ENCODE assay signal across 19 mouse cellular contexts in genomic region chr4:55047266-55047665, GRCm38 (mm10).
DNase-seq lines count a peak whose midpoint lies in the region; ATAC-seq and TF ChIP-seq lines count a peak whose summit lies in the region.
"Had no signal": no experiment of that assay in that cellular context is flagged by ENCODE, and none has a peak within 500 bp of the region (broad histone marks: within the 10 kb centered on the region; RNA-seq: fewer than 3 reads in every experiment).

No protein-coding gene starts in this region.

- no peak for TF ChIP-seq CTCF in lung, embryonic 14.5 days (IDR thresholded peaks at IDR 0.05; ENCODE audit: low read depth)
- TF ChIP-seq CTCF in lung, adult 2 months (IDR thresholded peaks at IDR 0.05; ENCODE audit: insufficient read depth, low read length): no peak

- DNase-seq in lung, embryonic 14.5 days: peak; percentile 21
- DNase-seq in lung, adult 2 months: no peak
- peak; percentile 14 for DNase-seq in urinary bladder, postnatal 14 days (ENCODE audit: low spot score)
- no peak for DNase-seq in urinary bladder, postnatal 25 days (ENCODE audit: low spot score)
- DNase-seq in lung, postnatal 10 days: peak; percentile 45
- DNase-seq in right cerebral cortex, postnatal 25 days: no peak
- DNase-seq: adrenal gland, postnatal 10 days; cerebellum, adult 11-12 months; cerebellum, adult 9-10 months; cerebellum, postnatal 25 days; gastrocnemius, postnatal 14 days; heart, postnatal 36 days had no signal

- H3K27me3 ChIP-seq in lung, embryonic 14.5 days (ENCODE audit: insufficient read depth, low read length): no peaks in the 10 kb centered on the region
- no peaks in the 10 kb centered on the region for H3K27me3 ChIP-seq in midbrain, embryonic 16.5 days (ENCODE audit: control insufficient read depth, insufficient read depth, low read depth, low read length)
- H3K27me3 ChIP-seq: CH12.LX; embryonic facial prominence, embryonic 12.5 days; forebrain, embryonic 15.5 days; heart, embryonic 13.5 days; hindbrain, embryonic 12.5 days had no signal

- peaks cover 25% of the 10 kb centered on the region for H3K36me3 ChIP-seq in lung, embryonic 14.5 days (ENCODE audit: insufficient read depth)
- peaks cover 11% of the 10 kb centered on the region for H3K36me3 ChIP-seq in midbrain, embryonic 16.5 days (ENCODE audit: control insufficient read depth, insufficient read depth, low read length)

- H3K4me3 ChIP-seq in lung, embryonic 14.5 days (ENCODE audit: low read depth, low read length): no peak overlapping the region
- H3K4me3 ChIP-seq in lung, adult 2 months (replicated peaks; ENCODE audit: extremely low read depth, low read depth, low read length): no peak overlapping the region
- no peak overlapping the region for H3K4me3 ChIP-seq in midbrain, embryonic 16.5 days (ENCODE audit: low read depth, low read length)
- H3K4me3 ChIP-seq: embryonic facial prominence, embryonic 12.5 days; forebrain, embryonic 15.5 days; heart, embryonic 13.5 days; hindbrain, embryonic 12.5 days had no signal

- no peak overlapping the region for H3K27ac ChIP-seq in lung, embryonic 14.5 days (ENCODE audit: low read depth)
- no peak overlapping the region for H3K27ac ChIP-seq in midbrain, embryonic 16.5 days (ENCODE audit: low read length)
- H3K27ac ChIP-seq: embryonic facial prominence, embryonic 12.5 days; forebrain, embryonic 15.5 days; heart, embryonic 13.5 days had no signal

- ATAC-seq in lung, embryonic 14.5 days (ENCODE audit: insufficient read depth): no peak
- no peak for ATAC-seq in midbrain, embryonic 16.5 days
- ATAC-seq: forebrain, embryonic 15.5 days; hindbrain, embryonic 16.5 days had no signal

- no peak overlapping the region for H3K4me2 ChIP-seq in lung, embryonic 14.5 days
- no peak overlapping the region for H3K4me2 ChIP-seq in midbrain, embryonic 16.5 days (ENCODE audit: low read length)
- H3K4me2 ChIP-seq: embryonic facial prominence, embryonic 12.5 days; forebrain, embryonic 15.5 days; heart, embryonic 13.5 days; hindbrain, embryonic 12.5 days had no signal

- no peaks in the 10 kb centered on the region for H3K9me3 ChIP-seq in lung, embryonic 14.5 days (ENCODE audit: low read depth, low read length)
- H3K9me3 ChIP-seq in midbrain, embryonic 16.5 days (replicated peaks; ENCODE audit: control insufficient read depth, low read length, poor library complexity, severe bottlenecking): no peaks in the 10 kb centered on the region
- H3K9me3 ChIP-seq: embryonic facial prominence, embryonic 12.5 days; forebrain, embryonic 15.5 days; heart, embryonic 13.5 days; hindbrain, embryonic 12.5 days had no signal

- no peaks in the 10 kb centered on the region for H3K4me1 ChIP-seq in lung, embryonic 14.5 days (ENCODE audit: insufficient read depth)
- no peaks in the 10 kb centered on the region for H3K4me1 ChIP-seq in lung, adult 2 months (ENCODE audit: control insufficient read depth, insufficient read depth, low read length)
- H3K4me1 ChIP-seq in midbrain, embryonic 16.5 days (ENCODE audit: control insufficient read depth, insufficient read depth, low read length): peaks cover 18% of the 10 kb centered on the region

- WGBS in lung, embryonic 14.5 days: 64% methylated on average over 7 of the region's 7 CpGs
- WGBS in lung, adult 2 months: 60% methylated on average over 7 of the region's 7 CpGs
- 78% methylated on average over 7 of the region's 7 CpGs for WGBS in midbrain, embryonic 16.5 days

- H3K9ac ChIP-seq in lung, embryonic 14.5 days: no peak overlapping the region
- H3K9ac ChIP-seq in midbrain, embryonic 16.5 days (ENCODE audit: low read depth, low read length): no peak overlapping the region
- H3K9ac ChIP-seq: embryonic facial prominence, embryonic 12.5 days; forebrain, embryonic 15.5 days; heart, embryonic 13.5 days; hindbrain, embryonic 12.5 days had no signal

- TF ChIP-seq POLR2A in lung, adult 2 months (IDR thresholded peaks at IDR 0.05; ENCODE audit: borderline replicate concordance, extremely low read depth, low read depth, low read length): no peak

Comparison
In these comparisons a context has a peak if more than half of its experiments do, and no peak if none do; other contexts are left out.
1. DNase-seq: peak in lung, embryonic 14.5 days (single experiment), urinary bladder, postnatal 14 days (single experiment) and lung, postnatal 10 days (single experiment); none in lung, adult 2 months (single experiment), urinary bladder, postnatal 25 days (single experiment) and right cerebral cortex, postnatal 25 days (single experiment).